Mouse (Mus musculus) bone marrow macrophage, adult 2 months (primary cell): ENCODE data around the gene Galns. TPM values are rescaled to one million over a fixed set of nuclear protein-coding genes. Genes with fewer than 3 reads are reported as not detected.

ENCODE experiments used
- H3K27ac ChIP-seq: 2 replicates; pipeline ENCODE4 v1.5.1; 2012; ENCODE audit warnings: low read depth, low read length; ENCODE audit not compliant: insufficient read depth
- H3K4me1 ChIP-seq: 2 replicates; pipeline ENCODE4 v1.6.1; 2012; ENCODE audit warnings: low read length; ENCODE audit not compliant: control insufficient read depth, insufficient read depth
- H3K4me3 ChIP-seq: 2 replicates; pipeline ENCODE4 v1.5.1; 2012; ENCODE audit warnings: mild to moderate bottlenecking, low read length, moderate library complexity; ENCODE audit not compliant: insufficient read depth
- CTCF ChIP-seq: IDR thresholded peaks from 2 replicates; pipeline ENCODE4 v1.5.1; 2012; ENCODE audit warnings: low read depth, mild to moderate bottlenecking, low read length, moderate library complexity
- POLR2A ChIP-seq: IDR thresholded peaks from 2 replicates; pipeline ENCODE4 v1.6.1; 2012; ENCODE audit warnings: mild to moderate bottlenecking, low read depth, low read length, borderline replicate concordance
- polyA plus RNA-seq: library from polyadenylated mRNA; stranded (reverse); fragments of >200 nt; gene quantifications from 2 replicates; pipeline ENCODE4 v1.2.4, GENCODE M21; 2012; ENCODE audit not compliant: missing spikeins, insufficient read depth, insufficient read length

Gene Galns
- polyA plus RNA-seq, 1 experiment: 36.7 TPM

DNA sequence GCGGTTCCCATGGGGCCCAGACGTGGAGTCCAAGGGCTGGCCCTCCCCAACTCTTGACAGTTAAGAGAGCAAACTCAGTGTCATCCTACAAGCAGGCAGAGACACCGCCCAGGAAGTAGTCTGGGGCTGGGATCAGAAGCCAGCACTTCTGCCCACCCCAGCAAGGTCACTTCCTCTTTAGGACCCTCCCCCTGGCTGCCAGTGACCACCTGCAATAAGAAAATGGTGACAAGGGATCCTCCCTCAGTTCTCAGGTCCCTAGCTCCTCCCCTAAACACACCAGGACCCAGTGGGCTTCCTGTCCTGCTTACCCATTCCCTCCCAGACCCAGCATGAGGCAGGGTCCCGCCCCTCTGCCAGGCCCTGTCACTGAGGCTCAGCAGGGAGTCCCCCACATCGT lies 63.4 kb downstream of the Galns start:
- Histone ChIP-seq H3K4me3 (peak overlapping the region; percentile 40), H3K4me1 (peaks cover 33% of the 10 kb centered on the region), H3K27ac (peak overlapping the region; percentile 58)
- TF ChIP-seq POLR2A (no peak), CTCF (no peak)

DNA sequence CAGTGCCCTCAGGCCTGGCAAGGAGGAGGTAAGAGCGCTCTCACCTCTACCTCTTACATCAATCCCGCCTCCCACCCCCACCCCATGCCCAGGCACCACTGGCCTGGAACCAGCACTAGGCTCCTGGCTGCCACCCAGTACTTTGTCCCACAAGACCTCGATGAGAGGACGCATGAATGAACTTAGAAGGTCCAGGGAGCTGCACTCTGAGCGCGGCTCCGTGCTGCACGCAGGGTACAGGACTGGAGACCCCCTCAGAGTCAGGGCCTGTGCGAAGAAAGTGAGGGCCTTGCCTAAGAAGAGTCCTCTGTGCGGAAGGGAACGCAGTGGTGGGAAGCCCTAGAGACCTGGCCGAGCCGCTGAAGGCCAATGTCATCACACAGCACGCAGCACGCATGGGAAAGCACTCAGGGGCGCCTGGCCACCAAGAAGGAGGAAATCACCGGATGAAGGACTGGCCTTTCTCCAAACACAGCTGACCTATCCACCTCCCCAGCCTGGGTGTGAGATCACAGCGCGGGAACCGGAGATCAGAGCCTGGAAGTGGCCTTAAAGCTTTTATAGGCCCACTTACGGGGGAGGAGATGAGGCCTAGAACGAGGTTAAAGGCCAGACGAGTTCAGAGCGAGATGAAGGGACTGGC lies 64.3 kb downstream of the Galns start:
- peak overlapping the region; percentile 40 for H3K4me3 ChIP-seq
- no peak for TF ChIP-seq POLR2A
- TF ChIP-seq CTCF: no peak

DNA sequence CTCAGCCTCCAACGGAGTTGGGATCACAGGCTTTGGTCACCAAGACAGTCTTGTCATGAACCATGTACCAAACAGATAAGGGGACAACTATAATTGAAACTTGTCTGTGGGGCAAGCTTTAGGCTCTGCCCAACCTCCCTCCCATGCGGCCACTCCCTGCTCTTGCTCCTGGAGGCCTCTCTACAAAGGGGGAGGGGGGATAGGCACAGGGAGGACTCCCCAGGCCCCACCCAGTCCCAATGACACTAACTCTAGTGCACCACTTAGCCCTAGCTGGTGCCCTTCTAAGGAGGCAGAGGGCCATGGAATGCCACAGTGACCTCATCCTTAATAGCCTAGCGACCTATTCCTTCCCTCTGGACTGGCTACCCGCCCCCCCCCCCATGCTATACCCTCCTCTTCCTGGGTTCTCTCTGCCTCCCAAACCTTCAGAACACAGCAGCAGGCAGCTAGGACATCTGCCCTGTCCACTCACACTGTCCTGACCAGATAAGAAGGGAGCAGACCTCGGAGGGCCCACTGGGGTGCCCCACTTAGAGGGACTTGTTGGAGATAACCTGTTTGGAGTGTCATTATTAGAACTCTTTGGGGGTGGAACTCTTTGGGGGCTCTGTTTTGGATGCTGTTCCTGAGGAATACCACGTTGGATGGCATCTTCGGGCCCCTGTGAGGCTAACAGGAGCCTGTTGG lies 65.1 kb downstream of the Galns start:
- Histone ChIP-seq H3K27ac (no peak overlapping the region), H3K4me3 (no peak overlapping the region), H3K4me1 (peaks cover 31% of the 10 kb centered on the region)
- TF ChIP-seq CTCF (no peak), POLR2A (no peak)

More for the DNA sequence above, 64.3 kb downstream of the Galns start:
- Histone ChIP-seq H3K4me1 (peaks cover 31% of the 10 kb centered on the region), H3K27ac (peak overlapping the region; percentile 58)

DNA sequence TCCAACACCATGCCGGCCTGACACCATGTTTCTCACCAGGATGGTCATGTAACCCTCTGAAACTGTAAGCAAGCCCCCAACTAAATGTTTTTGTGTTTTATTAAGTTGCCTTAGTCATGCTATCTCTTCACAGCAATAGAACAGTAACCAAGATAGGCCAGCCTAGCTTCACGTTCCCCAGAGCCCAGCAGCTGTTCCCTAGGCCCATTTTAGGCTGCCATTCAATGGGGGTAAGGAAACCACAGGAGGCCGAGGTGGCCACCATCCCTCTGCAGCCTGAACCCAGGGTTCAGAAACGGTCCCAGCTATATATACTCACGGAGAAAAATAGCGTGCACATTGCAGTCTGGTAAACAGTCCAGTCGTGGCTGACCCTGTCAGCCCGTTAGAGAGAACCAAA lies 67.1 kb downstream of the Galns start:
- Histone ChIP-seq H3K4me3 (no peak overlapping the region), H3K4me1 (peaks cover 30% of the 10 kb centered on the region), H3K27ac (no peak overlapping the region)
- TF ChIP-seq CTCF (no peak), POLR2A (no peak)

DNA sequence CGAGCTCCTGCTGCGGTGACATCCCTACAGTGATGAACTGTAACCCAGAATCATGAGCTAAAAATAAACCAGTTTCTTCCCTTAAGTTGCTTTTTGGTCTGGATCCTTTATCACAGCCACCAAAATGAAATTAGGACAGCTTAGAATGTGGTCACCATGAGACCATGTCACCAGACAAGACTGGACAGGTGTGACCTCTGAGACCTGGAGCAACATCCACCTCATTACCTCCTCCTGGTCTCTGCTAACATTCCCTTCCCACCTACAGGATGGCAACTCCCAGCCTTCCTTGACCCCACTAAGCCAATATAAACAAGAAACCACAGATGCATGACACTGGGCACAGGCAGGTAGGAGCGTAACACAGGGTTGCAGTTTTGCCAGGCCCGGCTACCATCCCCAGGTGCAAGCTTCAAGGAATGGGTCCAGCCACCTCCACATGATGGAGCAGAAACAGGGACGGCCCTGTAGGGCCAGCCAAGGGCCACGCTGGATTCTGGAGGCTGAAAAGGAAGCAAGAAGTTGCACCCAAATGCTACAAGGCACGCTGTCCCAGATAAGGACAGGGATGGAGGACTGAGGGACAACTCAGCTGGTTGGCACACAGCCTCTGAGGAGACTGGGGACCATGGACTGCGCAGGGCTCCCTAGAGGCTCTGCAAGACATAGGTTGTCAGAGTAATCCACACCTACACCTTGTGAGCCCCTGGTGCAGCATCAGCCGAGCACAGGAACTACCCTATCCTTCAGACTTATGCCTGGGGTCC lies 72.8 kb downstream of the Galns start:
- Histone ChIP-seq H3K4me3 (no peak overlapping the region), H3K27ac (no peak overlapping the region), H3K4me1 (peaks cover 10% of the 10 kb centered on the region)
- TF ChIP-seq POLR2A: no peak
- TF ChIP-seq CTCF: no peak

DNA sequence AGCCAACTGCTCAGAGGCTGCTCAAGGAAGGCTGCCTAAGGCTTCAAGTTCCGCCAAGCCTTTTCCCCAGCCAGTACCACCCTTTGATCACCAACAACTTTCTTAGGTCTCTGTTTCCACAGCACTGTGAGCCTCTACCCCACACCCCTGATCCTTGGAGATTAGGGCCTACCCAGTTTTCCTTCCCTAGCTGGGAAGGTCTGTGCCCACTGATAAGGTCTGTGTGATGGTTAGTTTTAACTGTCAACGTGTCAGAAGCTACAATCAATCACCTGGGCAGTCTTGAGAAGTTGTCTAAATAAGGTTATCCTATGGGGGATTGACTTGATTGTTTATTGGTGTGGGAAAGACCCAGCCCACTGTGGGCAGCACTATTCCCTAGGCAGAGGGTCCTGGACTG lies 73.5 kb downstream of the Galns start:
- Histone ChIP-seq H3K4me3 (no peak overlapping the region), H3K4me1 (peaks cover 10% of the 10 kb centered on the region), H3K27ac (no peak overlapping the region)
- no peak for TF ChIP-seq CTCF
- no peak for TF ChIP-seq POLR2A

DNA sequence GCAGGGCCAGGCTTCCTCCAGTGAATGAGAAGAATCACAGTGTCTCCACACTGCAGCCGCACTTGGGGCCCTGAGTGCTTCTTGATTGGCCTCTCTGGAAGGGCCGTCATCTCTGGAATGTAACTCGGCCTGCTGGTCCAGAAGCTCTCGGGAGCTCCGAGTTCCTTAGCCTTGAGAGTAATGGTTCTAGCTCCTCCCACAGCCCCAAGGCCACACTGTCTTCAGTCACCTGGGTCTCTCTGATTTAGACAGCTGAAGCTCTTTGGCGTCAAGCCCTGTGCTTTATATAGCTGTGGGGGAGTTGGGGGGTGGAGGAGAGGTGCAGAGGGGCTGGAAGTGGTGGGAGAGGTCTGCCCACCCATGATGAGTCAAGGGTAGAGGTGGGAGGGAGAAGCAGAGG lies 74.2 kb downstream of the Galns start:
- no peak for TF ChIP-seq POLR2A
- TF ChIP-seq CTCF: no peak
- Histone ChIP-seq H3K27ac (no peak overlapping the region), H3K4me3 (no peak overlapping the region), H3K4me1 (peaks cover 10% of the 10 kb centered on the region)

DNA sequence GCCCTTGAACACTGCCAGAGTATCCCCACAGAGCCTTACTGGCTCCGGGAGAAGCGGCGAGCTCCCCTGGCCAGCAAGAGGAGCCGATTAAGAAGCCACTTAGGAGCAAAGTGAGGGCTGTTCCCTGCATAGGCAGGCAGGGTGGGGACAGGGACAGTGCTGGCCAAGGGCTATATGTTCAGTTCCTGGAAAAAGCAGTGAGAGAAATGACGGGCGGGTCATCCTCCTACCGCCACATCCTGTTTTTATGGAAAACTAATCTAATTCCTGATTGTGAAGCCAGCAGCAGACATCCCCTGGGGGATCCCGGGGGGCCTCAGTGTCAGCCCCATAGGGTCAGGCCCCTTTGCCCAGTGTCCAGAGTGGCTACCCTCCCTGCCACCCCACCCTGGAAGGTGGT lies 80.0 kb downstream of the Galns start:
- no peak overlapping the region for H3K27ac ChIP-seq
- TF ChIP-seq POLR2A (no peak), CTCF (no peak)
- H3K4me3 ChIP-seq: no peak overlapping the region
- H3K4me1 ChIP-seq: peaks cover 2% of the 10 kb centered on the region; the same call in 1 of the 2 replicates

DNA sequence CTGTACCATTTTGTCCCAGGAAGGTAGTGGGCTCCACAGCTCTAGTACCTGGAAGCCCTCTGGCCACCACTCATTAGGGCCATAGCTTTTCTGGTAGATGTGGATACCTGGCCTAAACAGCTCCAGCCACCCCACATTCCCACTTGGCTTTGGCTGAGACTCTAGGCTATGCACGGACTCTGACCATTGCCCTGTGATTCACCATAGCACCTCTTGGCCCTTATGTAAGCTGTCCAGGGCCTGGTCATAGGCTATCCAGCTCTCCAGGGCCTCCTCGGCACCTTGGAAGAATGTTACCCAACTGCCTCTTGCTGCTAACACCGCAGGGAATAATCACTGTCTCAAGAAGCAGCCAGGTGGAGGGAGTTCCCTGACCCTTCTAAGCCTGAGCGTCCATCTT lies 82.1 kb downstream of the Galns start:
- TF ChIP-seq POLR2A: no peak
- no peak for TF ChIP-seq CTCF
- no peak overlapping the region for H3K4me3 ChIP-seq
- H3K4me1 ChIP-seq: peaks cover 9% of the 10 kb centered on the region
- H3K27ac ChIP-seq: no peak overlapping the region

Other genes starting within 250 kb of the Galns start
- 35.2 and 35.3 TPM in 2 replicates for gene Zc3h18, start 234.9 kb downstream of the Galns start, polyA plus RNA-seq
- gene Il17c, start 189.4 kb downstream of the Galns start, polyA plus RNA-seq: not detected in 2 replicates
- gene Cyba, start 178.5 kb downstream of the Galns start, polyA plus RNA-seq: 973 and 1,035 TPM in 2 replicates
- 9.6 and 12.3 TPM in 2 replicates for gene Mvd, start 168.0 kb downstream of the Galns start, polyA plus RNA-seq
- gene Snai3, start 150.7 kb downstream of the Galns start, polyA plus RNA-seq: not detected in 2 replicates
- gene Rnf166, start 135.4 kb downstream of the Galns start, polyA plus RNA-seq: 62.2 and 68.2 TPM in 2 replicates
- 21.4 and 24.8 TPM in 2 replicates for gene Ctu2, start 135.3 kb downstream of the Galns start, polyA plus RNA-seq
- 32.1 and 36.2 TPM in 2 replicates for gene Piezo1, start 60.1 kb downstream of the Galns start, polyA plus RNA-seq
- 18.5 and 22.9 TPM in 2 replicates for gene Cdt1, start 43.4 kb downstream of the Galns start, polyA plus RNA-seq
- gene Aprt, start 34.6 kb downstream of the Galns start, polyA plus RNA-seq: 187 and 203 TPM in 2 replicates
- gene Trappc2l, start 177 bp upstream of the Galns start, polyA plus RNA-seq: 55.0 and 59.6 TPM in 2 replicates
- gene Pabpn1l, start 11.3 kb upstream of the Galns start, polyA plus RNA-seq: not detected in 2 replicates
- gene Cbfa2t3, start 87.6 kb upstream of the Galns start, polyA plus RNA-seq: 0.95 and 2.0 TPM in 2 replicates
- gene Acsf3, start 164.0 kb upstream of the Galns start, polyA plus RNA-seq: 6.5 and 7.4 TPM in 2 replicates
- gene Cdh15, start 236.5 kb upstream of the Galns start, polyA plus RNA-seq: not detected in 2 replicates